Mouse (Mus musculus) midbrain, embryonic 15.5 days (tissue): ENCODE results near the gene Pou2f2. TPM values are rescaled to one million over a fixed set of nuclear protein-coding genes. Genes with fewer than 3 reads are reported as not detected.

Experiments used
- ATAC-seq: fragments of 200-750 bp; cut with Nextera tagmentation; replicated peaks from 2 replicates; pipeline ENCODE4 v1.8.0; 2017; ENCODE audit warnings: moderate TSS enrichment
- H3K27ac ChIP-seq: fragments of 300-500 bp; sonication (generic); 2 replicates; pipeline ENCODE4 v1.5.1; 2015; ENCODE audit warnings: mild to moderate bottlenecking, inconsistent platforms
- H3K27me3 ChIP-seq: fragments of 300-500 bp; sonication (generic); replicated peaks from 2 replicates; pipeline ENCODE4 v1.6.1; 2015; ENCODE audit warnings: inconsistent platforms
- H3K36me3 ChIP-seq: fragments of 300-500 bp; sonication (generic); replicated peaks from 2 replicates; pipeline ENCODE4 v1.6.1; 2015; ENCODE audit warnings: inconsistent platforms
- H3K4me1 ChIP-seq: fragments of 300-500 bp; sonication (generic); 2 replicates; pipeline ENCODE4 v1.6.1; 2015; ENCODE audit warnings: inconsistent platforms
- H3K4me2 ChIP-seq: fragments of 300-500 bp; sonication (generic); 2 replicates; pipeline ENCODE4 v1.6.1; 2015; ENCODE audit warnings: inconsistent platforms, mild to moderate bottlenecking, moderate library complexity
- H3K4me3 ChIP-seq: fragments of 300-500 bp; sonication (generic); 2 replicates; pipeline ENCODE4 v1.5.1; 2015; ENCODE audit warnings: mild to moderate bottlenecking, inconsistent platforms
- H3K9ac ChIP-seq: fragments of 300-500 bp; sonication (generic); 2 replicates; pipeline ENCODE4 v1.6.1; 2015; ENCODE audit warnings: mild to moderate bottlenecking, inconsistent platforms
- H3K9me3 ChIP-seq: fragments of 300-500 bp; sonication (generic); 2 replicates; pipeline ENCODE4 v1.6.1; 2016; ENCODE audit warnings: inconsistent platforms
- WGBS: fragments of 180-500 bp; shearing (Covaris S2); methylation state at CpG from one replicate; pipeline ENCODE4 v1.1.7; 2015; ENCODE audit warnings: mixed read lengths; 5-methylcytosine and 5-hydroxymethylcytosine counted together
- polyA plus RNA-seq: library from polyadenylated mRNA; unstranded; fragments of >200 nt; fragmentation: Nextera tagmentation; extraction: Ambion mirVana; gene quantifications from 2 replicates; pipeline ENCODE4 v1.2.1, GENCODE M21; 2015

Pou2f2 gene
- polyA plus RNA-seq, 1 experiment from 2014 or later, result 59.1 TPM

GRCm38 (mm10) chr7:25155469-25156157 is 23.9 kb downstream of the Pou2f2 start:
- H3K4me3 ChIP-seq, result no peak overlapping the region
- 17% methylated on average over 17 of the region's 17 CpGs for WGBS
- no peaks in the 10 kb centered on the region for H3K36me3 ChIP-seq
- 0 out of 2 replicates have a peak overlapping the region, but pooled peaks have one; percentile 27 for H3K27ac ChIP-seq
- no peaks in the 10 kb centered on the region for H3K9me3 ChIP-seq
- H3K9ac ChIP-seq, result 0 out of 2 replicates have a peak overlapping the region, but pooled peaks have one; percentile 5
- no peak for ATAC-seq
- peak overlapping the region; percentile 39; the same call in 1 of the 2 replicates for H3K4me2 ChIP-seq
- no peaks in the 10 kb centered on the region for H3K27me3 ChIP-seq
- peaks cover 56% of the 10 kb centered on the region for H3K4me1 ChIP-seq

GRCm38 (mm10) chr7:25154648-25155047 is 24.9 kb downstream of the Pou2f2 start:
- H3K4me2 ChIP-seq, result peak overlapping the region; percentile 39

GRCm38 (mm10) chr7:25153841-25154240 is 25.7 kb downstream of the Pou2f2 start:
- no peaks in the 10 kb centered on the region for H3K27me3 ChIP-seq
- H3K9ac ChIP-seq, result peak overlapping the region; percentile 15; the same call in 1 of the 2 replicates
- H3K4me2 ChIP-seq, result peak overlapping the region; percentile 39
- peak overlapping the region; percentile 89 for H3K27ac ChIP-seq
- H3K36me3 ChIP-seq, result no peaks in the 10 kb centered on the region
- H3K4me3 ChIP-seq, result peak overlapping the region; percentile 15; the same call in 1 of the 2 replicates
- no peaks in the 10 kb centered on the region for H3K9me3 ChIP-seq
- ATAC-seq, result no peak
- WGBS, result 48% methylated on average over 7 of the region's 7 CpGs
- peaks cover 68% of the 10 kb centered on the region for H3K4me1 ChIP-seq

More at GRCm38 (mm10) chr7:25154648-25155047, 24.9 kb downstream of the Pou2f2 start:
- H3K9me3 ChIP-seq, result no peaks in the 10 kb centered on the region
- no peak overlapping the region for H3K4me3 ChIP-seq
- 0 out of 2 replicates have a peak overlapping the region, but pooled peaks have one; percentile 15 for H3K9ac ChIP-seq
- no peak for ATAC-seq
- peaks cover 66% of the 10 kb centered on the region for H3K4me1 ChIP-seq
- WGBS, result 56% methylated on average over 4 of the region's 4 CpGs
- no peaks in the 10 kb centered on the region for H3K36me3 ChIP-seq
- H3K27me3 ChIP-seq, result no peaks in the 10 kb centered on the region
- peak overlapping the region; percentile 89 for H3K27ac ChIP-seq

GRCm38 (mm10) chr7:25151916-25152556 is 27.5 kb downstream of the Pou2f2 start:
- H3K9ac ChIP-seq, result peak overlapping the region; percentile 27; the same call in 1 of the 2 replicates
- H3K4me3 ChIP-seq, result peak overlapping the region; percentile 15
- WGBS, result 14% methylated on average over 10 of the region's 10 CpGs
- H3K4me1 ChIP-seq, result peaks cover 68% of the 10 kb centered on the region
- no peaks in the 10 kb centered on the region for H3K36me3 ChIP-seq
- peak overlapping the region; percentile 39 for H3K4me2 ChIP-seq
- peak overlapping the region; percentile 89 for H3K27ac ChIP-seq
- no peaks in the 10 kb centered on the region for H3K27me3 ChIP-seq
- H3K9me3 ChIP-seq, result no peaks in the 10 kb centered on the region
- peak; percentile 25 for ATAC-seq

GRCm38 (mm10) chr7:25151009-25151408 is 28.5 kb downstream of the Pou2f2 start:
- Histone ChIP-seq H3K9ac (peak overlapping the region; percentile 36; the same call in 1 of the 2 replicates), H3K4me3 (0 out of 2 replicates have a peak overlapping the region, but pooled peaks have one; percentile 2), H3K27ac (peak overlapping the region; percentile 89), H3K36me3 (no peaks in the 10 kb centered on the region), H3K9me3 (no peaks in the 10 kb centered on the region), H3K27me3 (no peaks in the 10 kb centered on the region), H3K4me2 (peak overlapping the region; percentile 39), H3K4me1 (peaks cover 65% of the 10 kb centered on the region)
- WGBS, result 4% methylated on average over 7 of the region's 7 CpGs
- no peak for ATAC-seq

- Histone ChIP-seq H3K27ac (peak overlapping the region; percentile 89), H3K4me3 (peak overlapping the region; percentile 1; the same call in 1 of the 2 replicates), H3K27me3 (no peaks in the 10 kb centered on the region), H3K36me3 (no peaks in the 10 kb centered on the region), H3K4me2 (peak overlapping the region; percentile 39), H3K4me1 (peaks cover 58% of the 10 kb centered on the region), H3K9ac (no peak overlapping the region), H3K9me3 (no peaks in the 10 kb centered on the region)
- 3% methylated on average over 16 of the region's 18 CpGs for WGBS
- ATAC-seq, result peak; percentile 60
Measured at GRCm38 (mm10) chr7:25150151-25150663, 29.3 kb downstream of the Pou2f2 start.

- Histone ChIP-seq H3K27me3 (no peaks in the 10 kb centered on the region), H3K27ac (no peak overlapping the region), H3K9ac (no peak overlapping the region), H3K4me1 (peaks cover 15% of the 10 kb centered on the region), H3K4me2 (no peak overlapping the region), H3K36me3 (no peaks in the 10 kb centered on the region), H3K9me3 (no peaks in the 10 kb centered on the region), H3K4me3 (no peak overlapping the region)
- ATAC-seq, result no peak
- WGBS, result 6% methylated on average over 10 of the region's 10 CpGs
Measured at GRCm38 (mm10) chr7:25145896-25146295, 33.6 kb downstream of the Pou2f2 start.

GRCm38 (mm10) chr7:25141761-25142160 is 37.8 kb downstream of the Pou2f2 start:
- no peak overlapping the region for H3K9ac ChIP-seq
- no peaks in the 10 kb centered on the region; the same call in 1 of the 2 replicates for H3K4me1 ChIP-seq
- H3K9me3 ChIP-seq, result no peaks in the 10 kb centered on the region
- 5% methylated on average over 5 of the region's 5 CpGs for WGBS
- no peak for ATAC-seq
- H3K36me3 ChIP-seq, result no peaks in the 10 kb centered on the region
- H3K4me2 ChIP-seq, result no peak overlapping the region
- no peaks in the 10 kb centered on the region for H3K27me3 ChIP-seq
- no peak overlapping the region for H3K4me3 ChIP-seq
- no peak overlapping the region for H3K27ac ChIP-seq

GRCm38 (mm10) chr7:25137553-25137952 is 42.0 kb downstream of the Pou2f2 start:
- H3K4me3 ChIP-seq, result no peak overlapping the region
- H3K4me1 ChIP-seq, result peaks cover 25% of the 10 kb centered on the region
- H3K36me3 ChIP-seq, result no peaks in the 10 kb centered on the region
- H3K4me2 ChIP-seq, result no peak overlapping the region
- WGBS, result 42% methylated on average over 3 of the region's 3 CpGs
- no peaks in the 10 kb centered on the region for H3K9me3 ChIP-seq
- no peak overlapping the region for H3K9ac ChIP-seq
- no peaks in the 10 kb centered on the region for H3K27me3 ChIP-seq
- no peak overlapping the region for H3K27ac ChIP-seq
- ATAC-seq, result no peak

- H3K36me3 ChIP-seq, result no peaks in the 10 kb centered on the region
- peak overlapping the region; percentile 31 for H3K4me3 ChIP-seq
- H3K9me3 ChIP-seq, result no peaks in the 10 kb centered on the region
- H3K4me1 ChIP-seq, result peaks cover 29% of the 10 kb centered on the region
- peak; percentile 67 for ATAC-seq
- peak overlapping the region; percentile 59 for H3K4me2 ChIP-seq
- 5% methylated on average over 37 of the region's 38 CpGs for WGBS
- H3K27me3 ChIP-seq, result no peaks in the 10 kb centered on the region; the same call in 1 of the 2 replicates
- peak overlapping the region; percentile 18; the same call in 1 of the 2 replicates for H3K9ac ChIP-seq
- H3K27ac ChIP-seq, result peak overlapping the region; percentile 57
Measured at GRCm38 (mm10) chr7:25133092-25134049, 46.2 kb downstream of the Pou2f2 start.

- H3K4me1 ChIP-seq, result peaks cover 29% of the 10 kb centered on the region
- H3K4me2 ChIP-seq, result no peak overlapping the region; the same call in 1 of the 2 replicates
- H3K4me3 ChIP-seq, result no peak overlapping the region
- no peaks in the 10 kb centered on the region for H3K36me3 ChIP-seq
- no peaks in the 10 kb centered on the region; the same call in 1 of the 2 replicates for H3K27me3 ChIP-seq
- WGBS, result 12% methylated on average over 25 of the region's 25 CpGs
- ATAC-seq, result peak; percentile 30
- no peak overlapping the region for H3K27ac ChIP-seq
- H3K9ac ChIP-seq, result no peak overlapping the region
- H3K9me3 ChIP-seq, result no peaks in the 10 kb centered on the region
Measured at GRCm38 (mm10) chr7:25132318-25132960, 47.1 kb downstream of the Pou2f2 start.
